13 mouse cellular contexts compared by ENCODE assay signal in the genomic region with DNA sequence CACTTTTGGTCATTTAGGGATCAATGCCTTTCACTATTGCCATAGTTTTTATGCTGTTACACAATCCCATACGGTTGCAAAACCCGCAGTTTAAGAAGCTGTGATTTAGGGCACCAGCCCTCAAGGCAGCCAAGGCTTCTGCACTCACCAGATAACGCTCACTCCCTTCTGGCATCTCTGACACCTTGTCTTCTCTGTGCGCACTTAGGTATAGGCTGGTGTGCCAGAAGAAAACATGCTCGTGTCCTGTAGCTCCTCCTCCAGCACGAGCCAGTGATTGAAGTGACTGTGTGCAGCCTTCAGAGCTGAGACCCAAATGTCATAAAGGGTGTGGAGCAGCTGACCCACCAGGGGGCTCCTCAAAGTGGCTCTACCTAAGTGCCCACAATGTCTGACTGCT. TPM values are rescaled to one million over a fixed set of nuclear protein-coding genes. Genes with fewer than 3 reads are reported as not detected.
DNase-seq lines count a peak whose midpoint lies in the region; ATAC-seq and TF ChIP-seq lines count a peak whose summit lies in the region.
"Had no signal": no experiment of that assay in that cellular context is flagged by ENCODE, and none has a peak within 500 bp of the region (broad histone marks: within the 10 kb centered on the region; RNA-seq: fewer than 3 reads in every experiment).

No protein-coding gene starts in this region.

- no peak overlapping the region for H3K4me2 ChIP-seq in lung, postnatal 0 days (replicated peaks; ENCODE audit: low read depth, low read length)
- H3K4me2 ChIP-seq in liver, embryonic 12.5 days, result peak overlapping the region; percentile 49
- 0 out of 2 replicates have a peak overlapping the region, but pooled peaks have one; percentile 6 for H3K4me2 ChIP-seq in stomach, embryonic 15.5 days
- H3K4me2 ChIP-seq: forebrain, embryonic 15.5 days; midbrain, embryonic 12.5 days had no signal

- H3K9ac ChIP-seq in lung, postnatal 0 days (replicated peaks; ENCODE audit: low read depth), result no peak overlapping the region
- H3K9ac ChIP-seq in liver, embryonic 12.5 days, result peak overlapping the region; percentile 39; the same call in 1 of the 2 replicates
- no peak overlapping the region for H3K9ac ChIP-seq in stomach, embryonic 15.5 days
- H3K9ac ChIP-seq: forebrain, embryonic 15.5 days; midbrain, embryonic 12.5 days had no signal

- WGBS in lung, postnatal 0 days, result 40% methylated on average over 6 of the region's 6 CpGs
- WGBS in liver, embryonic 12.5 days (ENCODE audit: insufficient replicate concordance), result 16% methylated on average over 6 of the region's 6 CpGs
- WGBS in stomach, embryonic 15.5 days, result 48% methylated on average over 6 of the region's 6 CpGs
- WGBS in forebrain, embryonic 10.5 days, result 72% methylated on average over 6 of the region's 6 CpGs
- 54% methylated on average over 6 of the region's 6 CpGs for WGBS in heart, embryonic 10.5 days

- peak; percentile 27 for DNase-seq in adrenal gland, postnatal 10 days
- no peak for DNase-seq in adrenal gland, adult 8-10 months
- DNase-seq in lung, postnatal 0 days (ENCODE audit: low spot score), result peak; percentile 17
- DNase-seq in lung, postnatal 14 days, result no peak
- DNase-seq in forebrain, embryonic 10.5 days (ENCODE audit: extremely low spot score, low spot score), result no peak
- DNase-seq in heart, embryonic 10.5 days (ENCODE audit: low spot score), result no peak
- DNase-seq: cerebellum, postnatal 10 days; layer of hippocampus, postnatal 36 days had no signal

- TF ChIP-seq CTCF in lung, postnatal 0 days (IDR thresholded peaks at IDR 0.05), result no peak

- H3K27me3 ChIP-seq in lung, postnatal 0 days (replicated peaks; ENCODE audit: insufficient read depth, low read length), result no peaks in the 10 kb centered on the region
- peaks cover 38% of the 10 kb centered on the region for H3K27me3 ChIP-seq in liver, embryonic 12.5 days (replicated peaks)
- no peaks in the 10 kb centered on the region for H3K27me3 ChIP-seq in stomach, embryonic 15.5 days (replicated peaks)
- no peaks in the 10 kb centered on the region for H3K27me3 ChIP-seq in forebrain, embryonic 10.5 days (ENCODE audit: poor library complexity, severe bottlenecking)
- H3K27me3 ChIP-seq in heart, embryonic 10.5 days (ENCODE audit: insufficient read depth, poor library complexity, severe bottlenecking), result no peaks in the 10 kb centered on the region
- H3K27me3 ChIP-seq: forebrain, embryonic 15.5 days; midbrain, embryonic 12.5 days had no signal

- no peaks in the 10 kb centered on the region for H3K9me3 ChIP-seq in lung, postnatal 0 days (ENCODE audit: low read length)
- H3K9me3 ChIP-seq in liver, embryonic 12.5 days (replicated peaks), result no peaks in the 10 kb centered on the region
- H3K9me3 ChIP-seq in stomach, embryonic 15.5 days, result no peaks in the 10 kb centered on the region
- no peaks in the 10 kb centered on the region for H3K9me3 ChIP-seq in forebrain, embryonic 10.5 days
- H3K9me3 ChIP-seq in heart, embryonic 10.5 days, result no peaks in the 10 kb centered on the region
- H3K9me3 ChIP-seq: forebrain, embryonic 15.5 days; midbrain, embryonic 12.5 days had no signal

- no peak overlapping the region for H3K4me3 ChIP-seq in lung, postnatal 0 days (ENCODE audit: low read depth, low read length)
- H3K4me3 ChIP-seq in liver, embryonic 12.5 days, result no peak overlapping the region
- H3K4me3 ChIP-seq in stomach, embryonic 15.5 days (replicated peaks), result no peak overlapping the region
- no peak overlapping the region for H3K4me3 ChIP-seq in forebrain, embryonic 10.5 days
- H3K4me3 ChIP-seq in heart, embryonic 10.5 days, result no peak overlapping the region
- H3K4me3 ChIP-seq: forebrain, embryonic 15.5 days; midbrain, embryonic 12.5 days had no signal

- H3K27ac ChIP-seq in lung, postnatal 0 days (ENCODE audit: low read length), result peak overlapping the region; percentile 16; the same call in 1 of the 2 replicates
- H3K27ac ChIP-seq in liver, embryonic 12.5 days, result peak overlapping the region; percentile 82
- H3K27ac ChIP-seq in stomach, embryonic 15.5 days, result peak overlapping the region; percentile 59
- H3K27ac ChIP-seq in forebrain, embryonic 10.5 days, result no peak overlapping the region
- H3K27ac ChIP-seq in heart, embryonic 10.5 days, result no peak overlapping the region
- H3K27ac ChIP-seq: forebrain, embryonic 15.5 days; midbrain, embryonic 12.5 days had no signal

- no peaks in the 10 kb centered on the region for H3K36me3 ChIP-seq in lung, postnatal 0 days (ENCODE audit: insufficient read depth, low read length)
- H3K36me3 ChIP-seq in liver, embryonic 12.5 days, result peaks cover 17% of the 10 kb centered on the region
- peaks cover 10% of the 10 kb centered on the region; the same call in 1 of the 2 replicates for H3K36me3 ChIP-seq in stomach, embryonic 15.5 days
- H3K36me3 ChIP-seq in forebrain, embryonic 10.5 days (replicated peaks), result peaks cover 16% of the 10 kb centered on the region
- H3K36me3 ChIP-seq in heart, embryonic 10.5 days, result peaks cover 19% of the 10 kb centered on the region

- no peak for ATAC-seq in lung, postnatal 0 days
- peak; percentile 63 for ATAC-seq in liver, embryonic 12.5 days
- no peak; the same call in 1 of the 2 replicates for ATAC-seq in stomach, embryonic 15.5 days (ENCODE audit: insufficient read depth, low FRiP score, low read depth)
- ATAC-seq: forebrain, embryonic 15.5 days; hindbrain, embryonic 16.5 days had no signal

- peaks cover 10% of the 10 kb centered on the region; the same call in 1 of the 2 replicates for H3K4me1 ChIP-seq in lung, postnatal 0 days (ENCODE audit: insufficient read depth, low read depth, low read length)
- H3K4me1 ChIP-seq in liver, embryonic 12.5 days, result peaks cover 42% of the 10 kb centered on the region
- peaks cover 14% of the 10 kb centered on the region for H3K4me1 ChIP-seq in stomach, embryonic 15.5 days
- peaks cover 33% of the 10 kb centered on the region for H3K4me1 ChIP-seq in forebrain, embryonic 10.5 days
- H3K4me1 ChIP-seq in heart, embryonic 10.5 days, result peaks cover 37% of the 10 kb centered on the region

- no peak for TF ChIP-seq EP300 in lung, postnatal 0 days (IDR thresholded peaks at IDR 0.05)

RNA-seq across cellular contexts. Expression of gene Eif5, which starts 2.5 kb away (rescaled TPM):
- 100 to 1,000 TPM; 300 to 322 TPM for total RNA-seq in adrenal gland, postnatal 10 days (2021)
- total RNA-seq in adrenal gland, adult 8-10 months (2022), result 100 to 1,000 TPM; 301 to 395 (median 347) TPM
- polyA plus RNA-seq in lung, postnatal 0 days (2015; fragmentation: Nextera tagmentation; extraction: Ambion mirVana), result 412 and 458 TPM in 2 replicates
- polyA plus RNA-seq in liver, embryonic 12.5 days (2016; fragmentation: Nextera tagmentation; extraction: Ambion mirVana), result 664 and 670 TPM in 2 replicates
- polyA plus RNA-seq in stomach, embryonic 15.5 days (2015; fragmentation: Nextera tagmentation; extraction: Ambion mirVana), result 575 TPM in 2 replicates
- 740 and 785 TPM in 2 replicates for polyA plus RNA-seq in forebrain, embryonic 10.5 days (2016; fragmentation: Nextera tagmentation; extraction: Ambion mirVana)
- 506 and 616 TPM in 2 replicates for polyA plus RNA-seq in heart, embryonic 10.5 days (2016; fragmentation: Nextera tagmentation; extraction: Ambion mirVana)

RNA-seq across cellular contexts. Expression of gene Mark3, which starts 39.0 kb away (rescaled TPM):
- total RNA-seq in adrenal gland, postnatal 10 days (2021), result 10 to 100 TPM; 84.9 to 94.1 TPM
- total RNA-seq in adrenal gland, adult 8-10 months (2022), result 100 to 1,000 TPM in 1 of 4 experiments, 10 to 100 TPM in 3; 78.4 to 115 (median 93.2) TPM
- 25.8 and 26.0 TPM in 2 replicates for polyA plus RNA-seq in lung, postnatal 0 days (2015; fragmentation: Nextera tagmentation; extraction: Ambion mirVana)
- 32.9 and 35.2 TPM in 2 replicates for polyA plus RNA-seq in liver, embryonic 12.5 days (2016; fragmentation: Nextera tagmentation; extraction: Ambion mirVana)
- 33.9 and 34.9 TPM in 2 replicates for polyA plus RNA-seq in stomach, embryonic 15.5 days (2015; fragmentation: Nextera tagmentation; extraction: Ambion mirVana)
- polyA plus RNA-seq in forebrain, embryonic 10.5 days (2016; fragmentation: Nextera tagmentation; extraction: Ambion mirVana), result 42.1 and 44.8 TPM in 2 replicates
- polyA plus RNA-seq in heart, embryonic 10.5 days (2016; fragmentation: Nextera tagmentation; extraction: Ambion mirVana), result 38.1 and 47.9 TPM in 2 replicates

RNA-seq across cellular contexts. Expression of gene Gm266, which starts 49.7 kb away (rescaled TPM):
- total RNA-seq in adrenal gland, postnatal 10 days (2021), result 1 to 10 TPM; 1.0 to 1.1 TPM
- not detected for total RNA-seq in adrenal gland, adult 8-10 months (2022)
- 1.9 and 2.7 TPM in 2 replicates for polyA plus RNA-seq in lung, postnatal 0 days (2015; fragmentation: Nextera tagmentation; extraction: Ambion mirVana)
- 1.8 and 2.4 TPM in 2 replicates for polyA plus RNA-seq in liver, embryonic 12.5 days (2016; fragmentation: Nextera tagmentation; extraction: Ambion mirVana)
- 25.4 and 30.3 TPM in 2 replicates for polyA plus RNA-seq in stomach, embryonic 15.5 days (2015; fragmentation: Nextera tagmentation; extraction: Ambion mirVana)
- polyA plus RNA-seq in forebrain, embryonic 10.5 days (2016; fragmentation: Nextera tagmentation; extraction: Ambion mirVana), result 7.1 and 9.8 TPM in 2 replicates
- 4.6 and 15.2 TPM in 2 replicates for polyA plus RNA-seq in heart, embryonic 10.5 days (2016; fragmentation: Nextera tagmentation; extraction: Ambion mirVana)

Comparison
In these comparisons a context has a peak if more than half of its experiments do, and no peak if none do; other contexts are left out.
1. DNase-seq: peak in adrenal gland, postnatal 10 days (single experiment) and lung, postnatal 0 days (single experiment); none in adrenal gland, adult 8-10 months (single experiment), lung, postnatal 14 days (single experiment), forebrain, embryonic 10.5 days (single experiment) and heart, embryonic 10.5 days (single experiment).
2. H3K27ac ChIP-seq: peak in lung, postnatal 0 days (single experiment), liver, embryonic 12.5 days (single experiment) and stomach, embryonic 15.5 days (single experiment); none in forebrain, embryonic 10.5 days (single experiment) and heart, embryonic 10.5 days (single experiment).